Mouse (Mus musculus): ENCODE measurements at regions not wholly inside any gene's neighbourhood (a gene's known extent, or its start where the extent isn't known, plus 50 kb on each side); places are given as distances from the start of the nearest gene placed in this dataset.

- H3K4me3 ChIP-seq (ENCODE audit: low read depth, low read length): no peak overlapping the region
Observed at GRCm38 (mm10) chr7:130043397-130044234, 452.0 kb downstream of the Wdr11 start.

GRCm38 (mm10) chr7:130044235-130044553 is 452.5 kb downstream of the Wdr11 start:
- Histone ChIP-seq H3K4me1 (ENCODE audit: insufficient read depth, low read depth, low read length) (no peaks in the 10 kb centered on the region), H3K36me3 (replicated peaks) (no peaks in the 10 kb centered on the region), H3K27me3 (ENCODE audit: insufficient read depth, low read length) (no peaks in the 10 kb centered on the region), H3K4me3 (ENCODE audit: low read depth, low read length) (no peak overlapping the region), H3K9me3 (replicated peaks) (peaks cover 78% of the 10 kb centered on the region)
- no peak for ATAC-seq (ENCODE audit: extremely low read depth, insufficient number of reproducible peaks, low FRiP score, poor library complexity, severe bottlenecking)
- TF ChIP-seq POLR2AphosphoS5 (IDR thresholded peaks at IDR 0.05; ENCODE audit: insufficient replicate concordance, low read depth, low read length) (no peak), CTCF (IDR thresholded peaks at IDR 0.05; ENCODE audit: low read depth, low read length) (no peak), GATA2 (IDR thresholded peaks at IDR 0.05; ENCODE audit: borderline replicate concordance, low read depth, low read length) (no peak)
- DNase-seq (ENCODE audit: low spot score): no peak

More at GRCm38 (mm10) chr7:130043397-130044234, 452.0 kb downstream of the Wdr11 start:
- H3K36me3 ChIP-seq (replicated peaks): no peaks in the 10 kb centered on the region
- no peaks in the 10 kb centered on the region for H3K27me3 ChIP-seq (ENCODE audit: insufficient read depth, low read length)
- H3K9me3 ChIP-seq (replicated peaks): peaks cover 78% of the 10 kb centered on the region
- TF ChIP-seq POLR2AphosphoS5 (IDR thresholded peaks at IDR 0.05; ENCODE audit: insufficient replicate concordance, low read depth, low read length) (no peak), GATA1 (IDR thresholded peaks at IDR 0.05; ENCODE audit: borderline replicate concordance, low read length) (no peak), GATA2 (IDR thresholded peaks at IDR 0.05; ENCODE audit: borderline replicate concordance, low read depth, low read length) (no peak), TAL1 (conservative IDR thresholded peaks at IDR 0.05; ENCODE audit: low read depth, low read length) (no peak), CTCF (IDR thresholded peaks at IDR 0.05; ENCODE audit: low read depth, low read length) (no peak)
- no peaks in the 10 kb centered on the region for H3K4me1 ChIP-seq (ENCODE audit: insufficient read depth, low read depth, low read length)
- no peak for ATAC-seq (ENCODE audit: extremely low read depth, insufficient number of reproducible peaks, low FRiP score, poor library complexity, severe bottlenecking)
- DNase-seq (ENCODE audit: low spot score): no peak

GRCm38 (mm10) chr7:130044581-130044980 is 452.9 kb downstream of the Wdr11 start:
- ATAC-seq (ENCODE audit: extremely low read depth, insufficient number of reproducible peaks, low FRiP score, poor library complexity, severe bottlenecking): no peak
- H3K9me3 ChIP-seq (replicated peaks): peaks cover 78% of the 10 kb centered on the region
- no peak for DNase-seq (ENCODE audit: low spot score)
- H3K4me3 ChIP-seq (ENCODE audit: low read depth, low read length): no peak overlapping the region
- TF ChIP-seq GATA1 (IDR thresholded peaks at IDR 0.05; ENCODE audit: borderline replicate concordance, low read length): no peak
- no peak for TF ChIP-seq TAL1 (conservative IDR thresholded peaks at IDR 0.05; ENCODE audit: low read depth, low read length)
- no peak for TF ChIP-seq CTCF (IDR thresholded peaks at IDR 0.05; ENCODE audit: low read depth, low read length)
- TF ChIP-seq GATA2 (IDR thresholded peaks at IDR 0.05; ENCODE audit: borderline replicate concordance, low read depth, low read length): no peak
- no peaks in the 10 kb centered on the region for H3K4me1 ChIP-seq (ENCODE audit: insufficient read depth, low read depth, low read length)
- no peaks in the 10 kb centered on the region for H3K36me3 ChIP-seq (replicated peaks)
- H3K27me3 ChIP-seq (ENCODE audit: insufficient read depth, low read length): no peaks in the 10 kb centered on the region

GRCm38 (mm10) chr7:130046086-130046485 is 454.4 kb downstream of the Wdr11 start:
- no peak for DNase-seq (ENCODE audit: low spot score)
- Histone ChIP-seq H3K9me3 (replicated peaks) (peaks cover 73% of the 10 kb centered on the region), H3K36me3 (replicated peaks) (no peaks in the 10 kb centered on the region), H3K27me3 (ENCODE audit: insufficient read depth, low read length) (no peaks in the 10 kb centered on the region), H3K4me3 (ENCODE audit: low read depth, low read length) (no peak overlapping the region), H3K4me1 (ENCODE audit: insufficient read depth, low read depth, low read length) (no peaks in the 10 kb centered on the region)
- no peak for ATAC-seq (ENCODE audit: extremely low read depth, insufficient number of reproducible peaks, low FRiP score, poor library complexity, severe bottlenecking)
- no peak for TF ChIP-seq TAL1 (conservative IDR thresholded peaks at IDR 0.05; ENCODE audit: low read depth, low read length)
- TF ChIP-seq GATA1 (IDR thresholded peaks at IDR 0.05; ENCODE audit: borderline replicate concordance, low read length): no peak
- no peak for TF ChIP-seq GATA2 (IDR thresholded peaks at IDR 0.05; ENCODE audit: borderline replicate concordance, low read depth, low read length)
- TF ChIP-seq CTCF (IDR thresholded peaks at IDR 0.05; ENCODE audit: low read depth, low read length): no peak
- no peak for TF ChIP-seq POLR2AphosphoS5 (IDR thresholded peaks at IDR 0.05; ENCODE audit: insufficient replicate concordance, low read depth, low read length)

- Histone ChIP-seq H3K36me3 (replicated peaks) (no peaks in the 10 kb centered on the region), H3K9me3 (replicated peaks) (peaks cover 68% of the 10 kb centered on the region), H3K4me3 (ENCODE audit: low read depth, low read length) (no peak overlapping the region), H3K4me1 (ENCODE audit: insufficient read depth, low read depth, low read length) (no peaks in the 10 kb centered on the region), H3K27me3 (ENCODE audit: insufficient read depth, low read length) (no peaks in the 10 kb centered on the region)
- DNase-seq (ENCODE audit: low spot score) (no peak), ATAC-seq (ENCODE audit: extremely low read depth, insufficient number of reproducible peaks, low FRiP score, poor library complexity, severe bottlenecking) (no peak)
- TF ChIP-seq GATA1 (IDR thresholded peaks at IDR 0.05; ENCODE audit: borderline replicate concordance, low read length) (no peak), POLR2AphosphoS5 (IDR thresholded peaks at IDR 0.05; ENCODE audit: insufficient replicate concordance, low read depth, low read length) (no peak), TAL1 (conservative IDR thresholded peaks at IDR 0.05; ENCODE audit: low read depth, low read length) (no peak), CTCF (IDR thresholded peaks at IDR 0.05; ENCODE audit: low read depth, low read length) (no peak), GATA2 (IDR thresholded peaks at IDR 0.05; ENCODE audit: borderline replicate concordance, low read depth, low read length) (no peak)
Observed at GRCm38 (mm10) chr7:130047293-130048034, 455.8 kb downstream of the Wdr11 start.

GRCm38 (mm10) chr7:130048106-130048772 is 456.6 kb downstream of the Wdr11 start:
- DNase-seq (ENCODE audit: low spot score): no peak
- Histone ChIP-seq H3K27me3 (ENCODE audit: insufficient read depth, low read length) (no peaks in the 10 kb centered on the region), H3K4me3 (ENCODE audit: low read depth, low read length) (no peak overlapping the region), H3K36me3 (replicated peaks) (no peaks in the 10 kb centered on the region), H3K4me1 (ENCODE audit: insufficient read depth, low read depth, low read length) (no peaks in the 10 kb centered on the region), H3K9me3 (replicated peaks) (peaks cover 69% of the 10 kb centered on the region)
- ATAC-seq (ENCODE audit: extremely low read depth, insufficient number of reproducible peaks, low FRiP score, poor library complexity, severe bottlenecking): no peak
- TF ChIP-seq CTCF (IDR thresholded peaks at IDR 0.05; ENCODE audit: low read depth, low read length) (no peak), GATA1 (IDR thresholded peaks at IDR 0.05; ENCODE audit: borderline replicate concordance, low read length) (no peak), POLR2AphosphoS5 (IDR thresholded peaks at IDR 0.05; ENCODE audit: insufficient replicate concordance, low read depth, low read length) (no peak), TAL1 (conservative IDR thresholded peaks at IDR 0.05; ENCODE audit: low read depth, low read length) (no peak), GATA2 (IDR thresholded peaks at IDR 0.05; ENCODE audit: borderline replicate concordance, low read depth, low read length) (no peak)

All from G1E (cell line).